Mouse (Mus musculus): ENCODE measurements at regions not wholly inside any gene's neighbourhood (a gene's known extent, or its start where the extent isn't known, plus 50 kb on each side); places are given as distances from the start of the nearest gene placed in this dataset.

DNA sequence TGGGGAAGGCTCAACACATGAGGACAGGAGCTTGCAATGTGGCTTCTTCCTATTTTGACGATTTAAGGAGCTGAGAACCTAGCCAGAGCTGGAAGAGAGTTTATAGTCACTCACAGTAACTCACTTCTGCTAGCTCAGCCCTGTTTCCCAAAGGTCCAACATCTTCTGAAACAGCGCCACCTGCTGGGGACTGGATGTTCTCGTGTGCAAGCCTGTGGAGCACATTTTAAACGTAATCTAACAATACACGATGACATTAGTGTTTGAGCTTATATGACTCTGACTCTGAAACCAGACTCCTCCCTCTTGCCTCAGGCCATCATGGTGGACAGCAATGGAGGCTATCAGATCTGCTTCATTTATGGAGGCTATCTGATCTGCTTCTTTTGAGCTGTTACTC is 207.7 kb downstream of the Cxcl12 start:
- 0 out of 2 replicates have a peak, but pooled peaks cover 3% of the 10 kb centered on the region for H3K9me3 ChIP-seq (ENCODE audit: control insufficient read depth, low read length)
- H3K4me3 ChIP-seq (ENCODE audit: low read depth, low read length) = no peak overlapping the region
- WGBS = 89% methylated on average over 5 of the region's 5 CpGs
- no peaks in the 10 kb centered on the region for H3K36me3 ChIP-seq (ENCODE audit: control insufficient read depth, insufficient read depth, low read length)
- no peak overlapping the region for H3K9ac ChIP-seq (ENCODE audit: low read depth, low read length)
- no peaks in the 10 kb centered on the region for H3K4me1 ChIP-seq (replicated peaks; ENCODE audit: control insufficient read depth, insufficient read depth, low read length)
- H3K27me3 ChIP-seq (ENCODE audit: control insufficient read depth, insufficient read depth, low read length) = no peaks in the 10 kb centered on the region
- H3K27ac ChIP-seq (ENCODE audit: low read depth, low read length) = no peak overlapping the region
- DNase-seq (ENCODE audit: low spot score) (peak; percentile 17), ATAC-seq (ENCODE audit: low FRiP score) (no peak)
- no peak overlapping the region for H3K4me2 ChIP-seq (replicated peaks; ENCODE audit: low read depth, low read length)

DNA sequence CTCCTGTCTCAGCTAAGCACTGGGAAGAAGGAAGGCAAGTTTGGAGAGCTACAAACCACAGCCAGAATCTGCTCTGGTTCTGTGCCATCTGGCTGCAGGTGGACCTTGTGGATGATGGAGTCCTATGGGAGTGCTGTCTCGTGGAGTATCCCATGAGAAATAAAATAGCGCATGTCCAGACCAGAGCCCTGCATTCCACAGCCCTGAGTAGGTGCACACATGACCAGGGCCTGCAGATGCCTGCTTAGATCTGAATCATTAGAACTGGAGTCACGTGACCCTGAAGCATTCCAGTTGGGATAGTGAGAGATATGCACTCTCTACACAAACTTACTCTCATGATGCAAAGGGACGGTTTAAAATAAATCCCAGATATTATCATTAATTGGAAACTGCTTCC is 211.6 kb downstream of the Cxcl12 start:
- Histone ChIP-seq H3K36me3 (ENCODE audit: control insufficient read depth, insufficient read depth, low read length) (no peaks in the 10 kb centered on the region), H3K4me1 (replicated peaks; ENCODE audit: control insufficient read depth, insufficient read depth, low read length) (no peaks in the 10 kb centered on the region), H3K27me3 (ENCODE audit: control insufficient read depth, insufficient read depth, low read length) (no peaks in the 10 kb centered on the region), H3K4me2 (replicated peaks; ENCODE audit: low read depth, low read length) (no peak overlapping the region), H3K27ac (ENCODE audit: low read depth, low read length) (no peak overlapping the region), H3K9me3 (ENCODE audit: control insufficient read depth, low read length) (0 out of 2 replicates have a peak, but pooled peaks cover 3% of the 10 kb centered on the region), H3K9ac (ENCODE audit: low read depth, low read length) (no peak overlapping the region), H3K4me3 (ENCODE audit: low read depth, low read length) (no peak overlapping the region)
- 89% methylated on average over 4 of the region's 4 CpGs for WGBS
- ATAC-seq (ENCODE audit: low FRiP score) (no peak), DNase-seq (ENCODE audit: low spot score) (no peak)

DNA sequence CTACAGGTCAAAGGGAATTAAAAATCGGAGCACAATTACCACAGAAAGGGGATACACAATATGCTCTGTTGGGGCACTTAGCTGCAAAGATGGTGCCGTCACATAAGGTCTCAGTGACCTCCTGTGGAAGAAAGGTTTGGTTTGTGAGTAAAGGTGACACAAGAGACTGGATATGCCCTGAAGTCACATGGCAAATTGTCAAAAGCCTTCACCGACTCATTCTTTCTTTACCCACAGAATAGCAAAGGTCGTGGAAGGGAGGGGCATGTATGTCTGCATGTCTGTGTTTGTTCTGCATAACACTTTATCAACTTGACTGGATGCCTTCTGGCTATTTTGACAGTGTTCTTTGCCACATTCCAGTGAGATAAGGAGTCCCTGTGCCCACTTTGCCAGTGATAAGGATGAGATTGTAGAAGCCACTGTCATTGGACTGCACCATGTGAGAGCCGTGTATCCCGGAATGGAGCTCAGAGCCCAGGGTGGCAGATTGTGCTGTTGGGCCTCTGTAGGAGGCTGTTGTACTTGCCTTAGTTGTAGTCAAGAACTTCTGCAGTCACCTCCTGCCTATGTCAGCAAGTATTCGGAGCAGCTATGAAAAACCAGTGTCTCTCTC is 222.0 kb downstream of the Cxcl12 start:
- Histone ChIP-seq H3K36me3 (ENCODE audit: control insufficient read depth, insufficient read depth, low read length) (no peaks in the 10 kb centered on the region), H3K9ac (ENCODE audit: low read depth, low read length) (no peak overlapping the region), H3K9me3 (ENCODE audit: control insufficient read depth, low read length) (no peaks in the 10 kb centered on the region), H3K27ac (ENCODE audit: low read depth, low read length) (no peak overlapping the region), H3K4me2 (replicated peaks; ENCODE audit: low read depth, low read length) (no peak overlapping the region), H3K4me3 (ENCODE audit: low read depth, low read length) (no peak overlapping the region), H3K4me1 (replicated peaks; ENCODE audit: control insufficient read depth, insufficient read depth, low read length) (no peaks in the 10 kb centered on the region), H3K27me3 (ENCODE audit: control insufficient read depth, insufficient read depth, low read length) (no peaks in the 10 kb centered on the region)
- WGBS = 78% methylated on average over 7 of the region's 7 CpGs
- DNase-seq (ENCODE audit: low spot score) = no peak
- no peak for ATAC-seq (ENCODE audit: low FRiP score)

DNA sequence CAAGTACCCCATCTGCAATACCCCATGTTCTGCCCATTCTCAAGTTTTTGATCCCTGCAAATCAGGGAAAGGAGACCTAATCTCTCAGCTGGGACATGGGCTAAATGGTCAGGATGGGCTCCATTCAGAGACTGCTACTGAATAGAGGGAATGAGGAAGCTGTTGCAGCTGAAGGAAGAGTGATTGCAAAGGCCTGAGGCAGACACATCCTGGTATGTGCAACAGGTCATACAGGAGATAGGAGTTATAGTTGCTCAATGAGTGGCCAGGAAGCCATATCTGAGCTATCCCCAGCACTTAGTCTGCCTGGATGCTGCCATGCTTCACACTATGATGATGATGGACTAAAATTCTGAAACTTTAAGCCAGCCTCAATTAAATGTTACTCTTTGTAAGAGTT is 225.1 kb downstream of the Cxcl12 start:
- H3K4me2 ChIP-seq (replicated peaks; ENCODE audit: low read depth, low read length) = no peak overlapping the region
- H3K36me3 ChIP-seq (ENCODE audit: control insufficient read depth, insufficient read depth, low read length) = no peaks in the 10 kb centered on the region
- DNase-seq (ENCODE audit: low spot score) (no peak), ATAC-seq (ENCODE audit: low FRiP score) (no peak)
- H3K4me1 ChIP-seq (replicated peaks; ENCODE audit: control insufficient read depth, insufficient read depth, low read length) = no peaks in the 10 kb centered on the region
- H3K9ac ChIP-seq (ENCODE audit: low read depth, low read length) = no peak overlapping the region
- no peaks in the 10 kb centered on the region for H3K27me3 ChIP-seq (ENCODE audit: control insufficient read depth, insufficient read depth, low read length)
- no peaks in the 10 kb centered on the region for H3K9me3 ChIP-seq (ENCODE audit: control insufficient read depth, low read length)
- H3K4me3 ChIP-seq (ENCODE audit: low read depth, low read length) = no peak overlapping the region
- H3K27ac ChIP-seq (ENCODE audit: low read depth, low read length) = no peak overlapping the region

DNA sequence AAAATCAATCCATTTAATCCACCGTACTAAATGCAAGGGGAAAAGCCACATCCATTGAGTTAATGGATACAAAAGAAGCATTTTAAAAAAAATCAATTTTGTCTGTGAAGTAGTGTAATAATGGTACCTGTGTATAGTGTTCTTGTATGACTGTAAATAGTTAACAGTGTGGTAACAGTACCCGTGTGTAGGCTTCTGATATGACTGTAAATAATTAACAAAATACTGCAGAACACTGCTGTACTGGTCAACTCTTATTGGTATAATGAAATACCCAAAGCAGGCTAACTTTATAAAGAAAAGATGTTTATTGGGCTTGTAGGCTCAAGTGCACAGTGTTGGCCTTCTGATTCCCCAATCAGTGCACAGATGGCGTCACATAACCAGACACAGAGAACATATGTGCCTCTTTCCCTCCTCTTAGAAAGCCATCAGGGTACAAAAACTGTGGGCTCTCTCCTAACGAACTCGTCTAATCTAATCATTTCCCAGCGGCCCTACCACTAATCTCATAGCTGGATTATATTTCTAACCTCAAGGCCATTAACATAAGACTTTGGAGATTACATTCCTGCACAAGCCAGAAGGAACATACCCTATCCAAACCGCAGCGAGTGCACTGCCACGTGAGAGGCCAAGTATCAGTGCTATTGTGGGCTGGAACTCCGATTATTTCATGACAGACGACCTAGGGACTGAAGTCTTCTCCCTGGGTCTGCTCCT is 237.4 kb downstream of the Cxcl12 start:
- Histone ChIP-seq H3K4me3 (ENCODE audit: low read depth, low read length) (no peak overlapping the region), H3K27me3 (ENCODE audit: control insufficient read depth, insufficient read depth, low read length) (no peaks in the 10 kb centered on the region), H3K27ac (ENCODE audit: low read depth, low read length) (no peak overlapping the region), H3K9me3 (ENCODE audit: control insufficient read depth, low read length) (no peaks in the 10 kb centered on the region), H3K4me2 (replicated peaks; ENCODE audit: low read depth, low read length) (no peak overlapping the region), H3K4me1 (replicated peaks; ENCODE audit: control insufficient read depth, insufficient read depth, low read length) (no peaks in the 10 kb centered on the region), H3K9ac (ENCODE audit: low read depth, low read length) (no peak overlapping the region), H3K36me3 (ENCODE audit: control insufficient read depth, insufficient read depth, low read length) (no peaks in the 10 kb centered on the region)
- ATAC-seq (ENCODE audit: low FRiP score) = no peak
- DNase-seq (ENCODE audit: low spot score) = no peak
- WGBS = 89% methylated on average over 11 of the region's 11 CpGs

DNA sequence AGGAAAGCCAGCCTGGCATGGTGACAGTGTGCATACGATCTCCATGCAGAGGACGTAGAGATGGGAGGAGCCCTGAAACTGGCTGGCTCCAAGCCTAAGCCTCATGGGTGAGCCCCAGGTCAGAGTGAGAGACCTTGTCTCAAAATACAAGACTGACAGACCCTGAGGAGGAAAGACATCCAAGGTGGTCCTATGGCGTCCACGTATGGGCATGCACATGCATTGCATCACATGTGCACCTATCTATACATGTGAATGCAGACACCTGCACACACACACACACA is 237.9 kb downstream of the Cxcl12 start:
- WGBS = 92% methylated on average over 4 of the region's 4 CpGs
- no peaks in the 10 kb centered on the region for H3K4me1 ChIP-seq (replicated peaks; ENCODE audit: control insufficient read depth, insufficient read depth, low read length)
- no peak overlapping the region for H3K4me2 ChIP-seq (replicated peaks; ENCODE audit: low read depth, low read length)
- H3K4me3 ChIP-seq (ENCODE audit: low read depth, low read length) = no peak overlapping the region
- ATAC-seq (ENCODE audit: low FRiP score) = no peak
- no peak for DNase-seq (ENCODE audit: low spot score)
- H3K36me3 ChIP-seq (ENCODE audit: control insufficient read depth, insufficient read depth, low read length) = no peaks in the 10 kb centered on the region
- H3K27ac ChIP-seq (ENCODE audit: low read depth, low read length) = no peak overlapping the region
- H3K9me3 ChIP-seq (ENCODE audit: control insufficient read depth, low read length) = no peaks in the 10 kb centered on the region
- H3K27me3 ChIP-seq (ENCODE audit: control insufficient read depth, insufficient read depth, low read length) = no peaks in the 10 kb centered on the region
- H3K9ac ChIP-seq (ENCODE audit: low read depth, low read length) = no peak overlapping the region

DNA sequence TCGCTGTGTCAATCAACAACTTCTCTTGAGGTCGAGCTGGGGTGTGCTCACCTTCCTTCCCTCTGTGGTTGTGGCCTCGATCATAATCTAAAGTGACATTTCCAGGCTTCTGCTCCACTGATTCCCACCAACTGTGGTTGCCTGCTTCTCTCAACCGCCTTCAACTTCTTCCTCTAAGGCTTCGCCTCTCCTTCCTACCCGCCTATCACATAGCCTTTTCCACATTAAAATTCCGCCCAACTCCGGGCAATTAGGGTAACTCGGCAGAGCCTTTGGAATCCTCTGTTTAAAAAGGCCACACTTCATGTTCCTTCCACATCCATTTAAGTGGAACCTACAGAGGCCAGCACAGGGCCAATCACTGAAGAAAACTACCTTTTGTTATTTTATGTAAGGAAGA is 238.4 kb downstream of the Cxcl12 start:
- Histone ChIP-seq H3K4me2 (replicated peaks; ENCODE audit: low read depth, low read length) (no peak overlapping the region), H3K27me3 (ENCODE audit: control insufficient read depth, insufficient read depth, low read length) (no peaks in the 10 kb centered on the region), H3K4me1 (replicated peaks; ENCODE audit: control insufficient read depth, insufficient read depth, low read length) (no peaks in the 10 kb centered on the region), H3K9ac (ENCODE audit: low read depth, low read length) (no peak overlapping the region), H3K36me3 (ENCODE audit: control insufficient read depth, insufficient read depth, low read length) (no peaks in the 10 kb centered on the region), H3K27ac (ENCODE audit: low read depth, low read length) (no peak overlapping the region), H3K4me3 (ENCODE audit: low read depth, low read length) (no peak overlapping the region), H3K9me3 (ENCODE audit: control insufficient read depth, low read length) (no peaks in the 10 kb centered on the region)
- ATAC-seq (ENCODE audit: low FRiP score) (no peak), DNase-seq (ENCODE audit: low spot score) (no peak)
- 77% methylated on average over 9 of the region's 9 CpGs for WGBS

DNA sequence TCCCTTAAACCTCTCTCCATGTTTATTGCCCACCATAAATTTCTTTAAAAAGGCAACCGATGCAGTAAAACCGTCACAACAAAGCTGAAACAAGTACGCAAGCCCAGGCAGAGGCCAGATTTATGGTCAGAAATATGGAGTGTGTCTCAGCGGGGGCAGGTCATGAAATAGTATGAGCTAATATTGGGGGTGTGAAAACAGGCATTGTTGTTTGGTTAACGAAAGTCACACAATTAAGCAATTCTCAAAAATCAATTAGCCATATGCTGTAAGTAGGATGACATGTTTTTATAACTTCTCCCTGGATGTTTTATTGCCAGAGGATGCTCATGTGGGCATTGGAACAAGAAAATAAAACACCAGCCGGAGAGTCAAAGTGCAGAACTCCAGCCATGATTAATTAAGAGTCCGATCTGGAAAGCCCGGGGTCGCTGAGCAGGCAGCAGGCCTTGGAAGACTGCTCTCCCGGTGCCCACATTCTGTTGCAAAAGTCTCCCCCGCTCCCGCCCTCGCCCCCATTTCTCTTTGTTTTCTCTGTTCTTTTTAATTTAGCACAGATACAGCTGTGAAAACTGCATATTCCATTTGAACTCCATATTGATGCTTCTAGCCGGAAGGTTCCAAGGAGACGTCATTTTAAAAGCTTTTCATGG is 239.0 kb downstream of the Cxcl12 start:
- no peaks in the 10 kb centered on the region for H3K27me3 ChIP-seq (ENCODE audit: control insufficient read depth, insufficient read depth, low read length)
- 61% methylated on average over 15 of the region's 15 CpGs for WGBS
- DNase-seq (ENCODE audit: low spot score) (no peak), ATAC-seq (ENCODE audit: low FRiP score) (no peak)
- no peak overlapping the region for H3K27ac ChIP-seq (ENCODE audit: low read depth, low read length)
- no peaks in the 10 kb centered on the region for H3K9me3 ChIP-seq (ENCODE audit: control insufficient read depth, low read length)
- no peaks in the 10 kb centered on the region for H3K36me3 ChIP-seq (ENCODE audit: control insufficient read depth, insufficient read depth, low read length)
- H3K4me3 ChIP-seq (ENCODE audit: low read depth, low read length) = no peak overlapping the region
- no peaks in the 10 kb centered on the region for H3K4me1 ChIP-seq (replicated peaks; ENCODE audit: control insufficient read depth, insufficient read depth, low read length)
- no peak overlapping the region for H3K9ac ChIP-seq (ENCODE audit: low read depth, low read length)
- no peak overlapping the region for H3K4me2 ChIP-seq (replicated peaks; ENCODE audit: low read depth, low read length)

DNA sequence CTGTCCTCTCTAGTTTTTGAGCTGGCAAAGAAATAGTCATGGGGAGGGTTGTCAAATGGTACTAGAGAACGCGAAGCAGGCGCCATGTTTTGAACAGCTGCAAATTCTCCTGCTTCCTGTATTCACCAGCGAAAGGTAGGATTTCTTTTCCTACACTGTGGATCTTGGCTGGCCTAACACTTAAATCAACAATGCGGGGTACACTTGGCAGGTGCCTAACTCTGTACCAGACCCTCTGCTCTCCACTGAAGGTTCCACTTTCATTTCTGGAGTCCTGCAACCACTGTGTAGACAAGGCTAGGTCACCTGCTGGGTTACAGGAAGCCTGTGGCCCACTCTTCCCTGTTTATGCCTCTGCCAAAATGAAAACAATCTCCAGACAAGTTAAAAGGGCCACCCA is 239.6 kb downstream of the Cxcl12 start:
- 84% methylated on average over 5 of the region's 5 CpGs for WGBS

More for the DNA sequence above, 239.6 kb downstream of the Cxcl12 start:
- H3K36me3 ChIP-seq (ENCODE audit: control insufficient read depth, insufficient read depth, low read length) = no peaks in the 10 kb centered on the region
- no peak overlapping the region for H3K4me2 ChIP-seq (replicated peaks; ENCODE audit: low read depth, low read length)
- H3K27ac ChIP-seq (ENCODE audit: low read depth, low read length) = no peak overlapping the region
- no peak overlapping the region for H3K9ac ChIP-seq (ENCODE audit: low read depth, low read length)
- H3K9me3 ChIP-seq (ENCODE audit: control insufficient read depth, low read length) = no peaks in the 10 kb centered on the region
- no peaks in the 10 kb centered on the region for H3K27me3 ChIP-seq (ENCODE audit: control insufficient read depth, insufficient read depth, low read length)
- H3K4me3 ChIP-seq (ENCODE audit: low read depth, low read length) = no peak overlapping the region
- DNase-seq (ENCODE audit: low spot score) = no peak
- no peaks in the 10 kb centered on the region for H3K4me1 ChIP-seq (replicated peaks; ENCODE audit: control insufficient read depth, insufficient read depth, low read length)
- no peak for ATAC-seq (ENCODE audit: low FRiP score)

Measured in hindbrain, embryonic 11.5 days (tissue).